Mouse (Mus musculus) left cerebral cortex, adult 8-10 months (tissue): ENCODE measurements around the gene D430019H16Rik. TPM values are rescaled to one million over a fixed set of nuclear protein-coding genes. Genes with fewer than 3 reads are reported as not detected.
A peak's percentile ranks its signal among the peaks of the same experiment; 100 is the strongest.

Source experiments
- DNase-seq, 2 experiments: peaks; one replicate each; pipeline ENCODE4 v3.0.0; 2022; ENCODE audit warnings: low spot score in 2 of 2
- total RNA-seq, 4 experiments: library from RNA; stranded (reverse); gene quantifications; 2 replicates each; pipeline ENCODE4 v1.2.4; 2022

Gene D430019H16Rik
- 10 to 100 TPM; 76.3 to 85.8 (median 82.5) TPM for total RNA-seq

- peak in 1 of 2 experiments; percentile 61 for DNase-seq
These were observed at the start of gene D430019H16Rik for GRCm38 (mm10) chr12:105453670-105454257. Gene D430019H16Rik, plus strand, starts transcription at chr12:105453856.

DNA sequence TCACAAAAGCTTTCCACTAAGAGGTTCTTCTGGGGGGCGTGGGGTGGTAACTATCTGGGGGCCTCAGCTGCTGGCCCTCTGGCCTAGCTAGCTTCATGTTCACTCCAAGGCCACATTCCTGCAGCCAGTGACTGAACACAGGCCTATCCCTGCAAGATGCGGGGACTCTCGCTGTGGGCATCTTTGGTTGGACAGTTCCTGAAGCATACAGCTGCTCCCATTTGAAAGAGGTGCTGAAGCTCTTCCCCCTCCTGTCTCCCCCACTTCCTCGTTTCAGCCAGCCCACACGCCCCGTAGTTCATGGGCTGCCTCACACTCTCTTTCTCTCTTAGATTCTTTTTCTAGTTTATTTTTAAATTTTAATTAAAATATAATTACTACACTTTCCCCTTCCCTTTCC, 47.6 kb upstream of the D430019H16Rik start:
- DNase-seq: no peak

GRCm38 (mm10) chr12:105413909-105414308, 39.7 kb upstream of the D430019H16Rik start:
- DNase-seq: no peak

DNA sequence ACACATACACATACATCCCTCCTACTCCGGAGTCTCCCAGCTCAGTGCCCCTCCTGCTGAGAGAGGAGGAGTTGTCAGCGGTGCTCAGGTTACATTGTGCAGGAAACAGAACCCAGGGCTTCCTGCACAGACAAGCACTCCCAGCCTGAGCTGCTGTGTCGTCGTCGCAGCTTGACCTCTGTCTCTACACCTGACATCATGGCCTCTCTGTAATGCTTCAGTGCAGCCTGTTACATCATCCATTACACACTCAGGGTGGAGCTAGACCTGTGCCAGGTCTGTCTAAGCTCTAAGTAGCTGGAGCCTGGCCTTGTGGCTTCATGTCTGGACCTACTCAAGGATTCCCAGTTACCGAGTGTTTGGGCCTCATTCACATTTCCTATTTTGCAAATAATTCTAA, 33.2 kb upstream of the D430019H16Rik start:
- DNase-seq: no peak

DNA sequence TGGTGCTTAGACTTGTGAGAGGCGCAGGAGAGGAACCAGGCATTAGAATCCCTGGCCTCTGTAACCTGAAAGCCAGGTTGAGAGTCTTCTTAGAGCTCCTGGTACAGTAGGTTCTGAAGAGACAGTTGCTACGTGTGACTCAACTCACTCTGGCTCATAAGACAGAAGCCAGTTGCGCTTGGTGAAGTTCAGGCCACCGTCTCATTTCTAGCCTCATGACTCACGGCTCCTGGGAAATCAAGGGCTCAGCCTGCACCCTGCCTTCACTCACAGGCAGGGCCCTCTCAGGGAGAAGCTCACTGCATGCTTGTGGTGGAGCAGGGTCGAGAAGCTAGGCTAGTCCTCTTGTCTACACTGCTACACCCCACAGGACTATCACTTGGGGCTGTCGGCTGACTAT, 27.1 kb upstream of the D430019H16Rik start:
- DNase-seq: no peak

DNA sequence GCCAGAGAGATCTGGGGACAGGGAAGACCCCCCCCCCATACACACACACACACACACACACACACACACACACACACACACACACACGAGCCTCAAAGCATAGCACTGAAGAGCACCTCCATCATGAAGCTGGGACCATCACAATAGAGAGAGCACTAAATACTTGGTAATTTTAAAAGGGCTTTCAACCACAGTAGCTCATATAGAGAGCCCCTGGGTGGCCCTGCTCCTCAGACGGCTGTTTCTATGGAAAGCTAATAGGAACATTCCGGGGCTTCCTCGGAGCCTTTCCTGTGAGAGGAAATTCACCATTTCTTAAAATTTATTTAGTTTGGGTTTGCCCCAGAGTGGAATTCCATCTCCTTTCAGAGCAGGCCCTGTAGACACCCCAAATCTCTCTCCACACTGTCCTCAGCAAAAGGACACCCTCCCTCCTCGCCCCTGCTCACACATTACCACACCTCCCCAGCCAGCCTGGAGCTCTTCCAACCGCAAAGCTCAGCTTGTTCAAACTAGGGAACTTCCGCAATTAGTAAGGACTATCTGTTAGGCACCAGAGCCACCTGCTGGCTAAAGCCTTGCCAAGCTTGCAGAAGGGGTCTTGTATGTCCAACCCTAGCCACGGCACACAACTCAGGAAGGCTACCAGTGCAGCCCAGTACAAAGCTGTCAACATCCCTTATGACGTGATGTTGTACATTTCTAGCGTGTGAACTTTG, 26.5 kb upstream of the D430019H16Rik start:
- DNase-seq: peak; percentile 55 to 61

GRCm38 (mm10) chr12:105431872-105432271, 21.8 kb upstream of the D430019H16Rik start:
- no peak for DNase-seq

DNA sequence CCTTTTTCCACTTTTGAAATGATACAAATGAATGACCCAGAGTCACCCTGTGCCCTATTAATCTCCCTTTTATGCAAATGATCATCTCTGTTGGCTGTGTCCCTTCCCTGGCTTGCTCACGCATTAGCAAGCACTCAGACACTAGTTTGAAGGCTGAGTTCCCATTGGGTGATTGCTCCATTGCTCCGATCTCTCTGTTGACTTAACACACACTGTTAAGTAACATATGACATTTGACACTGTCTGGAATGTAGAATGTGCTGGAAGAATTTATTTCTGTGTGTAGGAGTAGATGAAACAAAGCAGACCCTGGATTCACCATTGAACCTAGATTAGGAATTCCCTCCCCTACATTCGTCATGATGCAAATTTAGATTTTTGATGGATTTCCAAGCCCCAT, 20.8 kb upstream of the D430019H16Rik start:
- no peak for DNase-seq

DNA sequence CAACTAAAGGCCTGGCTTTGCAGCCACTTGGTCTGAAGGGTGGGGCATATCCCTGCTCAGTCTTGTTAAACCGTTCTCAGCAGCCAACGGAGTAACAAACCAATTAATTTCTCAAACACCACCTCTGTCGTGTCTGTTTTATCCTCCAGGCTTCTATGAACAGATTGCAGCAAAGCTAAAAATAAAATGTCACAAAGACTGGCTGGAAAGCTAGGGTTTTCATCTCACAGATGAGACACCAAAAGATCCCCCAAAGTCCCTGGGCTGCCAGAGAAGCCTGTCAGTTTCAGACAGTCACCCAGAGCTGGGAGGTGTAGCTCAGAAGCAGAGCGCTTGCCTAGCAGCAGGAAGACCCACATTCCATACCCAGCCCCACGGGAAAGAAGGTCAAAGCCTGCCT, 15.4 kb upstream of the D430019H16Rik start:
- DNase-seq: no peak

- no peak for DNase-seq
These were observed 13.7 kb upstream of the D430019H16Rik start for GRCm38 (mm10) chr12:105439976-105440375.

- no peak for DNase-seq
These were observed 10.1 kb upstream of the D430019H16Rik start for GRCm38 (mm10) chr12:105443569-105443968.

- no peak for DNase-seq
These were observed 7.9 kb upstream of the D430019H16Rik start for GRCm38 (mm10) chr12:105445767-105446166.

- DNase-seq: peak in 1 of 2 experiments; percentile 64
These were observed 4.4 kb upstream of the D430019H16Rik start for GRCm38 (mm10) chr12:105449239-105449638.

GRCm38 (mm10) chr12:105454258-105455062, 804 bp downstream of the D430019H16Rik start:
- DNase-seq: no peak

DNA sequence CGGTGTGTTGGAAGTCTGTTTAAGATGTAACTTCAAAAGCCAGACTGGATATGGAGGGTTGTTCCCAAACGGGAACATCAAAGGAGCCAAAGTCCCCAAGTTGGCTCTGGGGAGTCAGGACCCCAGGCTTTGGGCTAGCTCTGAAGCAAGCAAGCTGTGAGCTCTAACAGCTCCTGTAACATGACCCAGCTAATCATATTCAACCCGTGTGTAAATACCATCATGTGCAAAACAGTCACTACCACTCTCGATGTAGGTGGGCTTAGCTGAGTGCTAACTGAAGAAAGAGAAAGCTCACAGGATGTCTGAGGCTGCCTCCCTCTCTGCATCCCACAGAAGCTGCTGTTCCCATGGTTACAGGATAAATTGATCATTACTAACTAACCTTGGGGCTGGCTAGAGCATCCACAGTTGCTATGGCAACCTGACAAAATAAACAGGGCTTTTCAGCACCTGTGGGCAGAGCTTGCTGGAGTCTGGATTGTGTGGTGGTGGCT, 1.5 kb downstream of the D430019H16Rik start:
- peak in 1 of 2 experiments; percentile 63 for DNase-seq

- no peak for DNase-seq
These were observed 5.1 kb downstream of the D430019H16Rik start for GRCm38 (mm10) chr12:105458791-105459190.

DNA sequence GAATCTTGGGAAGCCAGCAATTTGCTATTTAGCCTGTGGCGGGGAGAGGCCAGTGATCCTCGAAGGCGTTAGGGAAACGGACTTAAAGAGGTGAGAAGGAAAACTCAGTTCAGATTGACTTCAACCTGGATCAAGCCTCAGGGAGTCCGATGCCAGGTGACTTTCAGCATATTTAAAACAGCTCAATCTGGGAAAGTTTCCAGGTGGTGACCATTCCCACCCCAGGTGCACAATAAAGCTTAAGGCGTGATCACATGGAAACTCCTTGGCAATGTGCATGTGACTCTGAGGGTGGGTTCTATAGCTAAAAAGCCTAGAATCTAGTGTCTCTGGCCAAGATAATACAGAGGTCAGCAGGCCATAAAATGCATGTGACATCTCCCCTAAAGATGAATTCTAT, 7.4 kb downstream of the D430019H16Rik start:
- DNase-seq: no peak

DNA sequence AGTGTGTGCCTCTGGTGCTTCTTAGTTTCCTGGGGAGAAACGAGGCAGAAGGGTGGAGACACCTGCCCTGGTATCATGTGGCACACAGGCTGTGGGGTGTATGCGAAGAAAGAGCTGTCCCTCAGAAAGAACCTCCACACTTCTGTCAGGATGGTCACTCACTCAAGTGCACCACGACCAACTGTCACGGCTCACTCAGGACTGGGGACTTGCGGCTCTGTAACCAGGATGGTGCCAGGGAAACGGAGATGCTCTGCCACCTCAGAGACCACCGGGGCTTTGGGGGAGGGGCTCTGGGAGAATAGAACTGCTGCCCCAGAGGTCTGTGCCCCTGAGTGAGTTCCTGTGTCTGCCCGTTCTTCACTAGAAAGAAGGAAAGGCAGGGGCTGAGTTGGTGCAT, 15.4 kb downstream of the D430019H16Rik start:
- no peak for DNase-seq

- peak in 1 of 2 experiments; percentile 71 for DNase-seq
These were observed 21.7 kb downstream of the D430019H16Rik start for GRCm38 (mm10) chr12:105475230-105475911.

GRCm38 (mm10) chr12:105476453-105476852, 22.8 kb downstream of the D430019H16Rik start:
- peak in 1 of 2 experiments; percentile 82 for DNase-seq

GRCm38 (mm10) chr12:105476993-105477392, 23.3 kb downstream of the D430019H16Rik start:
- no peak for DNase-seq
